Mouse (Mus musculus): ENCODE data around the gene Fam102b.

- no peak for TF ChIP-seq CTCF (IDR thresholded peaks at IDR 0.05; ENCODE audit: low read depth, low read length)
- no peak for TF ChIP-seq GATA1 (IDR thresholded peaks at IDR 0.05; ENCODE audit: borderline replicate concordance, low read length)
- TF ChIP-seq GATA2 (IDR thresholded peaks at IDR 0.05; ENCODE audit: borderline replicate concordance, low read depth, low read length), result no peak
Measured at GRCm38 (mm10) chr3:108974920-108975485, 52.4 kb downstream of the Fam102b start.
